Mouse (Mus musculus): ENCODE data around the gene Taf10. TPM values are rescaled to one million over a fixed set of nuclear protein-coding genes. Genes with fewer than 3 reads are reported as not detected.

Gene Taf10
- total RNA-seq, 1 experiment, result 173 TPM

DNA sequence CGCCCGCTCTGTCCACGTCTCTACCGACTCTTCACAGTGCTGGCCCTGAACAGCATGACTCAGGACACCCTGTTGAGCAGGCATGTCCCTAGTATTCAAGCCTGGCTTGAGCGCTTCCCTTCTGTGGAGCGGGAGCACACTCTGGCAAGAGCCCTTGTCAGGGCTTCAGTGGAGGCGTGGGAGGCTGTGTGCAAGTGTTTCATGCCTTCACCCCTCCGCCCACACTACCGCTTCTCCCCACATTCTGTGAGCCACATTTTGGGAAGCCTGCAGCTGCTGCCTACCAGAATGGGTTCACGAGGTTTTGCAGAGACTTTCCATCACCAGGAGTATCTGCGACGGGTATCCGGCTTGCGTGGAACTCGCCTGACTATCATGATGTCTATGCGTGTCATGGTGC is 41.0 kb downstream of the Taf10 start:
- no peaks in the 10 kb centered on the region for H3K9me3 ChIP-seq (ENCODE audit: control insufficient read depth, insufficient read depth, low read depth, low read length)
- H3K4me1 ChIP-seq (ENCODE audit: control insufficient read depth in 2 of 2, insufficient read depth in 2 of 2, low read length in 2 of 2, poor library complexity in 1 of 2), result no peaks in the 10 kb centered on the region
- peak overlapping the region; percentile 6 to 30; a peak in 1 of 4 replicates for H3K4me3 ChIP-seq (ENCODE audit: insufficient read depth in 1 of 2, low read depth in 1 of 2, low read length in 2 of 2, poor library complexity in 1 of 2, severe bottlenecking in 1 of 2)
- no peak overlapping the region for H3K27ac ChIP-seq (ENCODE audit: insufficient read depth, low read depth, low read length, poor library complexity, severe bottlenecking)
- H3K9ac ChIP-seq (ENCODE audit: insufficient read depth, low read depth, low read length, poor library complexity, severe bottlenecking), result no peak overlapping the region
- no peak for DNase-seq (ENCODE audit: low read depth, low spot score)
- TF ChIP-seq CHD2 (IDR thresholded peaks at IDR 0.05; ENCODE audit: low read depth, low read length) (no peak), ZNF384 (IDR thresholded peaks at IDR 0.05; ENCODE audit: low read depth, low read length) (no peak), MAFK (IDR thresholded peaks at IDR 0.05; ENCODE audit: insufficient read depth, low read depth, low read length) (no peak), ZC3H11A (IDR thresholded peaks at IDR 0.05; ENCODE audit: borderline replicate concordance, low read depth, low read length) (no peak), HCFC1 (IDR thresholded peaks at IDR 0.05; ENCODE audit: borderline replicate concordance, insufficient read depth, low read length) (no peak)
- no peaks in the 10 kb centered on the region for H3K36me3 ChIP-seq (ENCODE audit: control insufficient read depth, insufficient read depth, low read length, poor library complexity, severe bottlenecking)
- in situ Hi-C loops (cut with MboI; ENCODE audit: low sequenced_read_pairs in 2 of 2, unreplicated experiment in 2 of 2), result no loop called here

DNA sequence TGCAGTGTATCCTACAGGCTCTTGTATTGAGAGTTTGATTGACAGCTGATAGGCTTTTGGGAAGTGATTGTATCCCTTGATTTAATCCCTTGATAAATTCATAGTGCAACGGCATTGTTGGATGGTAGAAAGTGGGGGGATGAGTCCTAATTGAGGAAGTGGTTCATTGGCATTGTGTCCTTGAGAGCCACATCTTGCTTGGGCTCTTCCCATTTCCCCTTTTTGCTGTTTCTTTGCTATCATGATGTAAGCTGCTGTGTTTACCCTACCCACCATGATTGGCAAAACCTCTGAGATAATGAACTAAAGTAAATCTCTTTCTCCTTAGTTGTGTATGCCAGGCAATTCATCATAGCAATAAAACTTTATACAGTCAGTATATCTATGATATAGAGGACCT is 53.3 kb downstream of the Taf10 start:
- TF ChIP-seq HCFC1 (IDR thresholded peaks at IDR 0.05; ENCODE audit: borderline replicate concordance, insufficient read depth, low read length), result no peak
- TF ChIP-seq MAFK (IDR thresholded peaks at IDR 0.05; ENCODE audit: insufficient read depth, low read depth, low read length), result no peak
- no peak for TF ChIP-seq ZC3H11A (IDR thresholded peaks at IDR 0.05; ENCODE audit: borderline replicate concordance, low read depth, low read length)
- no peak for TF ChIP-seq ZNF384 (IDR thresholded peaks at IDR 0.05; ENCODE audit: low read depth, low read length)
- no peak for TF ChIP-seq CHD2 (IDR thresholded peaks at IDR 0.05; ENCODE audit: low read depth, low read length)
- no peaks in the 10 kb centered on the region for H3K9me3 ChIP-seq (ENCODE audit: control insufficient read depth, insufficient read depth, low read depth, low read length)
- H3K4me1 ChIP-seq (ENCODE audit: control insufficient read depth in 2 of 2, insufficient read depth in 2 of 2, low read length in 2 of 2, poor library complexity in 1 of 2), result no peaks in the 10 kb centered on the region; a peak in 1 of 4 replicates
- in situ Hi-C loops (cut with MboI; ENCODE audit: low sequenced_read_pairs in 2 of 2, unreplicated experiment in 2 of 2), result no loop called here
- no peak overlapping the region for H3K9ac ChIP-seq (ENCODE audit: insufficient read depth, low read depth, low read length, poor library complexity, severe bottlenecking)
- no peak overlapping the region for H3K4me3 ChIP-seq (ENCODE audit: insufficient read depth in 1 of 2, low read depth in 1 of 2, low read length in 2 of 2, poor library complexity in 1 of 2, severe bottlenecking in 1 of 2)
- H3K36me3 ChIP-seq (ENCODE audit: control insufficient read depth, insufficient read depth, low read length, poor library complexity, severe bottlenecking), result no peaks in the 10 kb centered on the region
- no peak overlapping the region for H3K27ac ChIP-seq (ENCODE audit: insufficient read depth, low read depth, low read length, poor library complexity, severe bottlenecking)
- DNase-seq (ENCODE audit: low read depth, low spot score), result no peak

Other genes with a start within 250 kb of the Taf10 start
- 19.4 and 22.8 TPM in 2 replicates for gene Smpd1, start 190.0 kb downstream of the Taf10 start, total RNA-seq (2012; rRNA removed)
- 14.2 and 19.9 TPM in 2 replicates for gene Apbb1, start 162.7 kb downstream of the Taf10 start, total RNA-seq (2012; rRNA removed)
- 0.58 and 0.71 TPM in 2 replicates for gene Hpx, start 144.2 kb downstream of the Taf10 start, total RNA-seq (2012; rRNA removed)
- gene Trim3, start 110.8 kb downstream of the Taf10 start, total RNA-seq (2012; rRNA removed), result 28.5 and 29.5 TPM in 2 replicates
- gene Timm10b, start 104.3 kb downstream of the Taf10 start, total RNA-seq (2012; rRNA removed), result 75.4 and 85.5 TPM in 2 replicates
- 46.5 and 62.9 TPM in 2 replicates for gene Arfip2, start 103.9 kb downstream of the Taf10 start, total RNA-seq (2012; rRNA removed)
- 9.2 and 35.6 TPM in 2 replicates for gene Gm45799, start 103.8 kb downstream of the Taf10 start, total RNA-seq (2012; rRNA removed)
- 0.32 and 0.98 TPM in 2 replicates for gene Dnhd1, start 93.5 kb downstream of the Taf10 start, total RNA-seq (2012; rRNA removed)
- 36.9 and 61.4 TPM in 2 replicates for gene Ilk, start 7.8 kb downstream of the Taf10 start, total RNA-seq (2012; rRNA removed)
- gene Rrp8, start 7.0 kb downstream of the Taf10 start, total RNA-seq (2012; rRNA removed), result 25.3 and 35.6 TPM in 2 replicates
- 53.1 and 78.4 TPM in 2 replicates for gene Tpp1, start 7.9 kb upstream of the Taf10 start, total RNA-seq (2012; rRNA removed)
- 1.5 and 3.3 TPM in 2 replicates for gene Dchs1, start 43.3 kb upstream of the Taf10 start, total RNA-seq (2012; rRNA removed)
- 325 and 371 TPM in 2 replicates for gene Mrpl17, start 66.7 kb upstream of the Taf10 start, total RNA-seq (2012; rRNA removed)
- gene Gm4070, start 209.6 kb upstream of the Taf10 start, total RNA-seq (2012; rRNA removed), result 0.09 TPM in 1 of 2 replicates, not detected in the other

Measured in ES-E14 (cell line).